7 mouse cellular contexts compared by ENCODE assay signal in the genomic region with DNA sequence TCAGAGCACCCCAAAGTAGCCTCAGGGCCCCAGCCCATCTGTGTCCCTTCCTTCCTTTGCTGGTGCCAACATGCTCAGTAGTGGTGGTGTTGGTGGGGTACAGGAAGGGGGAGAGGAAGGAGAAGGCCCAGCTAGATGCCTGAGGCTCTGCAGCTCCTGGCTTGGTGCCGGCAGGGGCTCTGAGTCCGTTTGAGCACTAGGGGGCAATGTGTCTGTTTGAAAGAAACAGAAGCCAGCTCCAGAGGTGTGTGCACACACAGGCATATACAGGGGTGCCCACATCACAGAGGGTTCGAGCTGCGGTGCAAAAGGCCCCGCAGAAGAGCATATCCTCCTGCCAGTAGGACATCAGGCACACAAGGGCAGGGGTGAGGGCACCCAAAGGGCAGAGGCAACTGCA. TPM values are rescaled to one million over a fixed set of nuclear protein-coding genes. Genes with fewer than 3 reads are reported as not detected.
A peak's percentile ranks its signal among the peaks of the same experiment; 100 is the strongest.
DNase-seq lines count a peak whose midpoint lies in the region; ATAC-seq and TF ChIP-seq lines count a peak whose summit lies in the region.

No protein-coding gene starts in this region.

- 2% methylated on average over 5 of the region's 5 CpGs for WGBS in intestine, postnatal 0 days
- 3% methylated on average over 5 of the region's 5 CpGs for WGBS in limb, embryonic 10.5 days
- WGBS in midbrain, embryonic 14.5 days, result 0% methylated on average over 5 of the region's 5 CpGs

- H3K9me3 ChIP-seq in intestine, postnatal 0 days (ENCODE audit: control insufficient read depth), result no peaks in the 10 kb centered on the region
- H3K9me3 ChIP-seq in limb, embryonic 10.5 days (replicated peaks), result no peaks in the 10 kb centered on the region
- no peaks in the 10 kb centered on the region for H3K9me3 ChIP-seq in midbrain, embryonic 14.5 days (ENCODE audit: control insufficient read depth, low read length)

- ATAC-seq in intestine, postnatal 0 days, result no peak
- peak; percentile 22; the same call in 1 of the 2 replicates for ATAC-seq in midbrain, embryonic 14.5 days (ENCODE audit: low FRiP score, low TSS enrichment)

- no peaks in the 10 kb centered on the region for H3K4me1 ChIP-seq in intestine, postnatal 0 days (replicated peaks; ENCODE audit: control insufficient read depth, insufficient read depth, low read length)
- peaks cover 59% of the 10 kb centered on the region for H3K4me1 ChIP-seq in limb, embryonic 10.5 days
- H3K4me1 ChIP-seq in midbrain, embryonic 14.5 days (ENCODE audit: control insufficient read depth, insufficient read depth, low read length), result peaks cover 22% of the 10 kb centered on the region

- peak; percentile 74 for DNase-seq in T-cell, adult 2 months (ENCODE audit: low spot score)
- peak; percentile 24 to 39 for DNase-seq in cerebellum, postnatal 36 days
- peak; percentile 88 for DNase-seq in gastrocnemius, postnatal 14 days
- DNase-seq in limb, embryonic 10.5 days (ENCODE audit: low spot score), result peak; percentile 75
- peak; percentile 94 for DNase-seq in midbrain, embryonic 14.5 days
- DNase-seq in spleen, postnatal 14 days (ENCODE audit: low spot score in 2 of 2), result peak; percentile 31 to 53

- H3K36me3 ChIP-seq in intestine, postnatal 0 days (ENCODE audit: control insufficient read depth, insufficient read depth), result no peaks in the 10 kb centered on the region
- peaks cover 2% of the 10 kb centered on the region; the same call in 1 of the 2 replicates for H3K36me3 ChIP-seq in limb, embryonic 10.5 days
- peaks cover 8% of the 10 kb centered on the region for H3K36me3 ChIP-seq in midbrain, embryonic 14.5 days (ENCODE audit: control insufficient read depth, insufficient read depth, low read length)

- H3K4me2 ChIP-seq in intestine, postnatal 0 days (replicated peaks; ENCODE audit: low read depth), result no peak overlapping the region
- peak overlapping the region; percentile 99 for H3K4me2 ChIP-seq in midbrain, embryonic 14.5 days (ENCODE audit: low read length)

- no peak overlapping the region for H3K4me3 ChIP-seq in intestine, postnatal 0 days (ENCODE audit: low read depth, low read length)
- no peak overlapping the region for H3K4me3 ChIP-seq in limb, embryonic 10.5 days
- H3K4me3 ChIP-seq in midbrain, embryonic 14.5 days (replicated peaks; ENCODE audit: low read depth, low read length), result peak overlapping the region; percentile 98; the same call in 1 of the 2 replicates

- peak; percentile 87 for TF ChIP-seq CTCF in intestine, postnatal 0 days (IDR thresholded peaks at IDR 0.05; ENCODE audit: low read depth)

- no peak overlapping the region for H3K9ac ChIP-seq in intestine, postnatal 0 days (ENCODE audit: low read depth, low read length)
- peak overlapping the region; percentile 3; the same call in 1 of the 2 replicates for H3K9ac ChIP-seq in midbrain, embryonic 14.5 days (replicated peaks; ENCODE audit: low read length)

- intact Hi-C loops in gastrocnemius, postnatal 14 days (cut with DNase I; ENCODE audit: low total_unique reads), result loop anchor here (5.0 to 10.0 kb wide), 2 partner anchors 268 to 411 kb away; no protein-coding TSS in a partner anchor

- H3K27ac ChIP-seq in intestine, postnatal 0 days (ENCODE audit: low read depth, low read length), result no peak overlapping the region
- H3K27ac ChIP-seq in limb, embryonic 10.5 days, result no peak overlapping the region
- peak overlapping the region; percentile 98 for H3K27ac ChIP-seq in midbrain, embryonic 14.5 days (replicated peaks; ENCODE audit: low read depth, low read length)

- H3K27me3 ChIP-seq in intestine, postnatal 0 days (replicated peaks; ENCODE audit: control insufficient read depth, insufficient read depth, low read length), result peaks cover 40% of the 10 kb centered on the region
- peaks cover 82% of the 10 kb centered on the region for H3K27me3 ChIP-seq in limb, embryonic 10.5 days (ENCODE audit: low read depth, poor library complexity, severe bottlenecking)
- H3K27me3 ChIP-seq in midbrain, embryonic 14.5 days (ENCODE audit: control insufficient read depth, insufficient read depth, low read length), result no peaks in the 10 kb centered on the region

RNA-seq across cellular contexts. Expression of gene Mn1, which starts 3.0 kb away (rescaled TPM):
- 10 to 100 TPM; 33.8 to 58.1 TPM for total RNA-seq in gastrocnemius, postnatal 14 days (2021)
- 2.8 and 3.1 TPM in 2 replicates for polyA plus RNA-seq in intestine, postnatal 0 days (2015; fragmentation: Nextera tagmentation; extraction: Ambion mirVana)
- polyA plus RNA-seq in limb, embryonic 10.5 days (2016; fragmentation: Nextera tagmentation; extraction: Ambion mirVana), result 7.4 and 13.1 TPM in 2 replicates
- polyA plus RNA-seq in midbrain, embryonic 14.5 days (2014; fragmentation: Nextera tagmentation; extraction: Ambion mirVana), result 51.7 and 69.2 TPM in 2 replicates

Comparison
In these comparisons a context has a peak if more than half of its experiments do, and no peak if none do; other contexts are left out.
1. DNase-seq: peak in every context shown above with its lines; median percentile 94 in midbrain, embryonic 14.5 days; 88 in gastrocnemius, postnatal 14 days; 75 in limb, embryonic 10.5 days; 74 in T-cell, adult 2 months; 42 in spleen, postnatal 14 days; 32 in cerebellum, postnatal 36 days.